Mouse (Mus musculus) heart, adult 11 months (tissue): Measurements from ENCODE around the gene Osbpl8.
A peak's percentile ranks its signal among the peaks of the same experiment; 100 is the strongest.
"Not testable (repeated sequence)": the region's sequence is repeated elsewhere in the genome, so short reads cannot be mapped to it uniquely, and the experiment has no call there.

ENCODE experiments used
- DNase-seq: peaks from one replicate; pipeline ENCODE4 v3.0.0; 2022

The Osbpl8 gene

DNA sequence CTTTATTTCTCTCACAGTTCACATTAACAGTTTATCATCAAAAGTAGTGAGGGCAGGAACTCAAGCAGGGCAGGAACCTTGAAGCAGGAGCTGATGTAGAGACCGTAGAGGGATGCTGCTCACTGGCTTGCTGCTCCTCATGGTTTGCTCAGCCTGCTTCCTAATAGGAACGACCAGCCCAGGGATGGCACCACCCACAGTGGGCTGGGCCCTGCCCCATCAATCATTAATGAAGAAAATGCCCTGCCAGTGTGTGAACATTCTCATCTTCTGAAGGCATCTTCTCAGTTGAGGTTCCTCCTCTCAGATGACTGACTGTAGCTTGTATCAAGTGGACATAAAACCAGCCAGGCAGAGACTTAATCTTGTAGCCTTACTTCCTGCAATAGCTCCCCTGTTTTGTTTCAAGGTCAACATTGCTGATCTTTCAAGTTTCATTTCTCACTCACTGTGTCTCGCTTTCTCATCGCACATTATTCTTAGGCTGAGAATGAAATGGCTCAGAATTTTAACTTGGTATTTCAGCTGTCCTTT lies 24.5 kb downstream of the Osbpl8 start:
- peak; percentile 87 for DNase-seq

DNA sequence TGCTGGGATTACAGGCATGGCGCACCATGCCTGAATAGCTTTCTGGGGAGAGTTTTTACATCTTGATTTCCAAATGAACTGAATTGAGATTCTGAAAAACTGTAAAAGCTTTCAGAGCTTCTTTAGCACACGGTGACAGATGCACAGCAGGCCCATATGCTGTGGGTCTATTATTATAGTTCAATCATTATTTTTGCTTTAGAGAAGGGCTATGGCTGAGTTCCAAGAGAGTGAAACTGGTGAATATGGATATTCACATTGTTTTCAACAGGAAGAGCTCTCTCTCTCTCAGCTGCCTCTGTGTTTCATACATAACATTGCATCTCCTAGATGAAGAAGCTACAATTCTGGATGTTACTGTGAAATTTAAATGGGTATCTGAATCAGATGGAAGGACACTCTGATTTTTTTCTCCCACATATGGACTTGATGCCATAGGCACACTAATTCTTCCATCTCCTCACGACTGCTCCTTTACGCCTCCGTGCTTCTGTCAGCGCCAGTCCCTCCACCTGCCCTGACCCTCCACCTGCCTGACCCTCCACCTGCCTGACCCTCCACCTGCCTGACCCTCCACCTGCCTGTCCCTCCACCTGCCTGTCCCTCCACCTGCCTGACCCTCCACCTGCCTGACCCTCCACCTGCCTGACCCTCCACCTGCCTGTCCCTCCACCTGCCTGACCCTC lies 25.7 kb downstream of the Osbpl8 start:
- DNase-seq, result peak; percentile 73

DNA sequence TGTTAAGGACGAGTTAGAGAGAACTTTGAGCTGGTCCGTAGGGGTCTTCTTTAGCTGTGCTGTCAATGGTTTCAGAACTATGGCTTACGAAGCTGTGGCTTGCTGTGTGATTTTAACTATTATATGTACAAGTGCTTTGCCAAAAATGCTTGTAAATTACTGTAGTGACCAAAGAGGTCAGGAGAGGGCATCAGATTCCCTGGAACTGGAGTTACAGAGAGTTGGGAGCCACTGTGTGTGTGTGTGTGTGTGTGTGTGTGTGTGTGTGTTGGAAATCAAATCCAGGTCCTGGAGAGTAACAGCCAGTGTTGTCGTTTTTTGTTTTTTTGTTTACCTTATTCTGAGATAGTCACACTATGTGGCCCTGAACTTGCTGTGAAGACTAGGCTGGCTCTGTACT lies 29.0 kb downstream of the Osbpl8 start:
- DNase-seq, result no peak

DNA sequence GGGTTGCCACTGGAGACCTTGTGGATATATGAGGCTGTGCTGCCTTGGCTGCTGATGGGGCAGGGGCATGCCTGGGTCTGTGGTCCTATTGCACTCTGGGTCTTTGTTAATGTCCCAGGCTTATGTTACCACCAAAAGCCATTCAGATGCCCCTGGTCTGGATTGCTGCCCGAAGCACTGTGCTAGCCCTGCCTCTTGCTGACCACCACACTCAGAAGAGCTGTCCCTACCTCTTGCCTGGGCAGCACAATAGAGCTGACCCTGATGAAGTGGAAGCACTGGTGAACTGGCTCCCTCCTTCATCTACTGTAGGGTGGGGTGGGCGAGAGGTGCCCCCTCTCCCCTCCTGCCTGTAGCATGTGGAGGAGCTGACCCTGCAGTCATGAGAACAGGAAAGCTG lies 31.6 kb downstream of the Osbpl8 start:
- DNase-seq, result peak; percentile 79

DNA sequence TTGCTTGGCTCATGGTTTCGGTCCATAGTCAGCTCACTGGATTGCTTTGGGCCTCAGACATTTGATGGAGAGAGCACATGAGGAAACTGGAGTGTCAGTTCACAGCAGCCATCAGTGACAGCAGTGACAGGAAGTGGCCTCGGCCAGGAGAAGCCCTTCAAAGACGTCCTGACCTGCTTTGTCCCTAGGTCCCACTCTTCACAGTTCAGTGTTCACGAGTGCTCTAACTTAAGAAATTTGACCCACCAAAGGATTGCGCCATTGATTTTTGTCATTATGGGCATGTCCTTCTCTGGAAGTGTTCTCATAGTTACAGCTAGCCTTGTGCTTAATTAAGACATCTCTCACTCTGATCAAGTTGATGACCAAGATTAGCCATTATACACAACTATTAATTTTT lies 34.2 kb downstream of the Osbpl8 start:
- peak; percentile 27 for DNase-seq

DNA sequence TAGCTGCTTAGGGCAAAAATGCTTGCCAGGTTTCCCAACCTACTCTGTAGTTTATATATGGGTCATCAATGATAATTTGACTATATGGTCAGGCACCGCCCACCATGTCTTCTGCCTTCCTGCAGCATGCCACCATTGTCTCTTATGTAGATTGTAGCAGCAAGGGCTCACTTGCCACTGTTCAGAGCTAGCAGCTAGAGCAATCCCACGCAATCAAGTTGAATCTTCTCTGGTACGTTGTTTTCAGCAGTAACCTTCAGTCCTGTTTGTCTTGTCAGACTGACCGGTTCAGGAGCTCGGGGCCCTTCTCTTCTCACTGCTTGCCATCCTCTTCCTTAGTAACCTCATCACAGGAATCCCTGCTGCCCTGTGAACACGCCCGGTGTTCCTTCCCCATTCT lies 36.6 kb downstream of the Osbpl8 start:
- DNase-seq, result peak; percentile 73

DNA sequence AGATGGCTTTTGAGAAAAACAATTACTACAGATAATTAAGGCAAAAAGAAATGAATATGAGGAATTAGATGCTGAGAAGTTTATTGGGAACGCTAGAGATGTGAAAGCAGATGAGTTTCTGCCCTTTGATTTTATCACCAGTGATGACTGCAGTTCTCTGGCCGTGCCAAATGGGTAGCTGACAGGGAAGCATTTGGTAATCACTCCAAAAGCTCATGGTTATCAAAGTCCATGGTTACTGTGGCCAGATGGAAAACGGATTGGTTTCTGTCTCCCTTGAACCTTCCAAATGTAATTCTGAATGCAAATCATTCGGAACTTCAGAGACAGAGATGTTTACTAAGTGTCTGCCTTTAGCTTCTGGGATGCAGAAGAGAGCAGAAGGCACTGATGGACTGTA lies 37.1 kb downstream of the Osbpl8 start:
- peak; percentile 21 for DNase-seq

DNA sequence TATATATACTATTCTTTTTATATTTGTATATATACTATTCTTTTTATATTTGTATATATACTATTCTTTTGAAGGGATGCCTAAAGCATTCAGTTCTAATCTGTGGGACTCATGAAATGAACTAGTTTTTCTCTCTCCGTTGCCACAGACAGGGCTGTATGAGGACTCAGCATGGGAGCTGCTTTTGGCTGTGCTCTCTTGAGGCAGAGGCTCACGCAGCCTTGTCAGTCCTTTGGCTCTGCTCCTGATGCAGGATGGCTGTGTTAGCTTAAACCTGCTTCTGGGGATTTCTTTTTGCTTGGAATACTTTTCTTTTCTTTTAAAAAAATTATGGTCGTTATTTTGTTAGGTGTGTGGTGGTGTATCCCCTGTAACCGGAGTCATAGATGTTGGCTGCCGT lies 39.5 kb downstream of the Osbpl8 start:
- peak; percentile 70 for DNase-seq

DNA sequence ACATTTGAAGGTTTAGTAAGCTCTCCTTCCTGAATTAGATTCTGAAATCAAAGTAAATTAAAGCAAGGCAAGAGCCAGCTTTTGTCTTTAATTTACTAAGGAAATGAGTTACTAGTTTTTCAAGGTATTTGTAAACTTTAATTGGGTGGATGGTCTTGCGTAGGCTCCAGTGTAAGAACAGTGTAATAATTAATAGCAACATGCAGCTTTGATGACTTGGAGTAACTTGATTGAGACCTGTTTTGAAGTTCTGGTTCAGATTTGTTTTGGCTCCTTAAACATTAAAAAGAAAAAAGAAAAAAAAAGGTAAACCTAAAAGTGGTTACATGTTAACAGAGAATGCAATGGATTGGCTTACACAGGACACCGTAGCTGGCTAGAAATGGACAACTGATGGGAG lies 40.9 kb downstream of the Osbpl8 start:
- DNase-seq, result no peak

DNA sequence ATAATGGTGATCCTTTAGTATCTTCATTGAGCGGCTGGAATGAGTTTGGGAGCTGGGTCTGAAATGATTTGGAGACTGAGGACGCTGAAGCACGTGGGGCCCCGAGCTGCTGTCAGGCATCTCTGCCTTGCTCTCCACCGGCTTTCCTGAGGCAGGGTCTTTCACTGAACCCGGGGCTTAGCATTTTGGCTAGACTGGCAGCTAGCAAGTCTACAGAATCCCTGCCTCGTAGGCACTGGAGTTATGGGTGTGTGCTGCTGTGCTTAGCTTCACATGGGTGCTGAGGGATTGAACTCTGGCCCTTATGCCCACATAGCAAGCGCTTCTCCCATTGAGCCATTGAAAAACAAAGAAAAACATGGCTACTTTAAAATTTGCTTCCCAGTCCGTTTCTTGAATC lies 42.8 kb downstream of the Osbpl8 start:
- DNase-seq, result peak; percentile 68

DNA sequence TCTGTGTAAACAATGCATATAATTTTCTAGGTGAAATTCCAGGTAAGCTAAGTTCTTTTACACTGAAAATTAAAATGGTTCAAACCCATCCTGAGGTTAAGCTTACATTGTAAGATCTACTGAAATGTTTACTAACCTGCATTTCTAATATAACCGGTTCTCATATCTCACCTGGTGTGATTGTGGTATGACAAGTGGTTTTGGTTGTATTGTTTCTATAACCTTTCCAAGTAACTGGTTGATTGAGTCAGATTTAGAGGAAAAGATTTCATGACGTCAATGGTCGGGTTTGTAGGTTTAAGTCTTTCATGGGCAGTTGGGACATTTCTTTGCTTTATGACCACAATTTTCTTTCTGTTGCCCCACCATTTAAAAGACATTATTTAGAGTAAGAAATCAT lies 49.5 kb downstream of the Osbpl8 start:
- DNase-seq, result no peak

DNA sequence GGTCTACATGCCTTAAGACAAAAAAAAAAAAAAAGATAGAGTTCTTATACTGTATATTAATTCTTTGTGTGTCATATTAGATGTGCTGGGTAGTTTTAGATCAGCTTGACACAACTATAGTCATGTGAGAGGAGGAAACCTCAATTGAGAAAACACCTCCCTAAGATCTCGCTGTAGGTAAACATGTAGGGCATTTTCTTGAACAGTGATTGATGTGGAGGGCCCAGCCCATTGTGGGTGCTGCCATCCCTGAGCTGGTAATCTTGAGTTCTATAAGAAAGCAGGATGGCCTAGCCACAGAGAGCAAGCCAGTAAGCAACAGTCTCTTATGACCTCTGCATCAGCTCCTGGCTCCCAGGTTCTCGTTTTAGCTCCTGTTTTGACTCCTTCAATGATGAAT lies 50.1 kb downstream of the Osbpl8 start:
- peak; percentile 46 for DNase-seq

DNA sequence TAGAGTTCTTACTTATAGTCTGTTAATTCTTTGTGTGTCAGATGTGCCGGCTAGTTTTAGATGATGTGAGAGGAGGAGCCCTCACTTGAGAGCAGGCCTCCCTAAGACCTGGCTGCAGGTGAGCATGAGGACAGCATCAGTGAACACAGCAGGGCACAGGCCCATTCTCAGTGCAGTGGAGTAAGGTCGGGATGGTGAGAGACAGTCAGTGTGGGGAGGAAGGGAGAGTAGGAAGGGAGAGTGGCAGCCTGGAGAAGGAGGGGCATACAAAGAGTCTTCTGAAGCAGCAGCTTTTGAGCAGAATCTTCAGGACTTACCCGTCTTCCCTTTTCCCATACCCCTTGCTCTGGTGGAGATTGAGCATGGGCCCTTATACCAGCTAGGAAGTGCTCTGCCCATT lies 51.0 kb downstream of the Osbpl8 start:
- peak; percentile 76 for DNase-seq

DNA sequence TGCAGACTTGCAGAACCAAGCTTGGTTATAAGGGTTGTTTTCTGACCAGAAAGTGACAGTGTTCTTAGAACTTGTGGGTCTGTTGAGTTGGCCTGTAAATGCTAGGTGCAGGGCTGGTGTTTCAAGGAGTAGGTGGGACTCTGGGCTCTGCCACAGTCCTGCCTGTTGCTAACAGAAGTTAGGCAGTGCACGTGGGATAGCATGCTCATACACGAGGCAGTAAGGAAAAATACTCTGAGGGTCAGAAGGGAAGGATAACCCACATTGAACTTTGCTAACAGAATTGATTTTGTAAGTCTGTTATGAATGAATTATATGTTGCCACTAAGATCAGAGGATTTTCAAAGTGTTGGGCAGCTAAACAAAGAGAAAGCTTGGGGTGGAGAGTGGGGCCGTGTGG lies 51.6 kb downstream of the Osbpl8 start:
- DNase-seq, result peak; percentile 51

DNA sequence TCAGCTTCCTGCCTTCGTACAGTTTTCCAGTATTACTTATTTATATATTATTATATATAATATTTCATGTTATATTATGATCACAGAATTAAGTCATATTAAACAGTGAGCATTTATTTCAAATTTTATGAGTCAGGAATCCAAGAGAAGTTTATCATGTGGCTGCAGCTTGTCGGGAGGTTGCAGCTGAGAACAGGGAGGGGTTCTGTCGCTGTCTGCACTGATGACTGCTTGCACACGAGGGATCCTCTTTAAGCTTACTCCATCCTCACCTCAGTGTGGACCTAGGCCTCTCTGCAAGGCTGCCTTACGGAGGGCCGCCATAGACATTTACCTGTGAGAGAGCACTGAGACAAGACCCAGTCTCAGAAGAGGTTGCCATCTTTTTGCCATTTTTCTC lies 58.0 kb downstream of the Osbpl8 start:
- peak; percentile 50 for DNase-seq

DNA sequence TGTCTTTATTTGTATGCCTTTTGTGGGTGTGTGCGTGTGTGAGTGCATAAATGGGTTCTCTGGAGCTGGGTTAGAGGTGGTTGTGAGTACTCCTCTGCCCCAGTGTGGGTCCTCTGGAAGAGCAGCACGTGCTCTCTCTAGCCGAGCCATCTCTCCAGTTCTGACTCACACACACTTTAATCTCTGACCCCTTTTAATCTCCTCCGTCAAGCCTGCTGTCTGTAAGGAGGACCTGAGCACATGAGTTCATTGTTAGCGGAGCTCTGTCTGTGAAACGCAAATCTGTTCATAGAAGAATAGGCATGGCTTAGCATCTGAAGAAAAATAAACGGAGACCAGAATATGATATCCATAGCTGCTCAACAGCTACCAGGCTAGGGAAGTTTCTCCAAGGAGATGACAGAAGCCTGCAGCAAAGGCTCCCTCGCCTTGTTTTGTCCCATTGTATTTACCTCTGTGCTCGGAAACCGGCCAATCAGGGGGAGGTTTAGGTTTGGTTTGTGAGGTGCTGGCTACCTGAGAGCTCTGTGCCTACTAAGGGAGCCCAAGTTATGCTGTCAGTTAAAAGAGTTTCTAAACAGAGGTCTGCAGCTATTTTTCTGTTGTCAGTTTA lies 58.8 kb downstream of the Osbpl8 start:
- peak; percentile 70 for DNase-seq

DNA sequence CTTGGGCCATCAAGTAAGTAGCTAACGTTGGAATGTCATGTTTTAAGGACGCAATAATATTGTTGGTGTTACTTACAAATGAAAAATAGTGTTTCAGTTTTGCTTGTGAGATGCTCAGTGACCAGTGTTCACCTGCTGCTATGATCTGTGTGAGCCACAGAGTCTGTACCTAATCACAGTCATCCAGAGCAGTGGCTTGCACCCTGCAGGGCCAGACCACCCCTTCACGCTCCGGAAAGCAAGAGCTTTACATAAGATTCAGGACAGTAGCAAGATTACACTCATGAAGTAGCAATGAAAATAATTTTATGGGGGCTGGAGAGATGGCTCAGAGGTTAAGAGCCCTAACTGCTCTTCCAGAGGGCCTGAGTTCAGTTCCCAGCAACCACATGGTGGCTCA lies 60.1 kb downstream of the Osbpl8 start:
- peak; percentile 77 for DNase-seq

DNA sequence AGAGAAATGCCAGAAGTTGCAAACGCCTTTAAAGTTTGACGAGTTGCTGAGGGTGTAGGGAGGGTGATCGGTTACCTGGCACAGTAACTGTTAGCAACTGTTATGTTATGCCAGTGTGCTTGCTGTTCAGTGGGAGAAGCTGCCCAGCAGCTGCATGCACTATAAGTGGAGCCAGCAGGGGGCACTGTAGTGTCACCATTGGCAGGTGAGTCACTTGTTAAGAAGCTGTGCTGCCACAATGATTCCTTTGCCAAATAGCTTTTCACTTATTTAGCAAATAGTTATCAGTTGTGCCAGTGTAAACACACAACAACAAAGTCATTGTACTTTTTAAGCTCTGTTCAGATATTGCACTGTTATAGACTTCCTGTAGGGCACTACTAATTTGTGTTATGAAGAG lies 62.0 kb downstream of the Osbpl8 start:
- peak; percentile 94 for DNase-seq

DNA sequence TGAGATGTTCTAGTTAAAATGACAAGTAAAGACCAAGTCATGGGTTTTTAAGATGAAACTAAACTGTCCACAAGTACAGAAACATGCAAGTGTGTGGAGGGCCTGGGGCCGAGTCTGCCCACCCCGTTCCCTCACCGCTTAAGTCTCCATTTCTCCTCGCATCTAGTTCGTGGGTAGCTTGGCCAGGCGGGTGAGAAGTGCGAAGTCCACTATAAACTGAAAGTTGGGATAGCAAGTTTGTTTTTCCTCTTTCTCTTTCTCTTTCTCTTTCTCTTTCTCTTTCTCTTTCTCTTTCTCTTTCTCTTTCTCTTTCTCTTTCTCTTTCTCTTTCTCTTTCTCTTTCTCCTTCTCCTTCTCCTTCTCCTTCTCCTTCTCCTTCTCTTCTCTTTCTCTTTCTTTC lies 67.7 kb downstream of the Osbpl8 start:
- DNase-seq, result not testable (repeated sequence)

DNA sequence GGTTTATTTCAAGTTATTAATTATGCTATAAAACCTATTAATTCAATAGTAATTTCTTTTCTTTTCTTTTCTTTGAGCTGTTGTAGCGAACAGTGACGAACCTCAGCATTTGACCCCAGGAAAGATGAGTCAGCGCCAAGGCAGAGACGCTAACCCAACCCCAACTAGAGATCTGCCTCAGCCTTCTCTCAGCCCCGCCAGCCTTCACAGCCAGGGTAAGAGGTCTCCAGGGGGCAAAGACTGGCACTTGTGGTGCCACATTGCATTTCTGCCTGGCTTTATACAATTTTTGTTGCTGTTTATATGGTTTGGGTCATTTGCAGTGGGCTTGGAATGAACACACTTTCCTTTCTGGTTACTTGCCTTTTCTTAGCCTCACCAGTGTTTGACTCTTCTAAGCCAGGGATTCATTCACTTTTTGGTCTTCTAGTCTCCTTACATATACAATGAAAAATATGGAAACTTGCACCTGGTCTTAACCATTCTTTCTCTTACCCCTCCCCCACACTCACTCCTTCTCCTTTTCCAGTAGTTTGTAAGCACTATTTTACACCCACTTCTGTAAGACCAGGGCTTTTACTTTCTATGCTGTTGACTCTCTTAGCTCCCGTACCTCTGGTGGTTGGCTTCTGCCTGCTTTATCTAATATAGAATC lies 69.1 kb downstream of the Osbpl8 start:
- DNase-seq, result peak; percentile 80

DNA sequence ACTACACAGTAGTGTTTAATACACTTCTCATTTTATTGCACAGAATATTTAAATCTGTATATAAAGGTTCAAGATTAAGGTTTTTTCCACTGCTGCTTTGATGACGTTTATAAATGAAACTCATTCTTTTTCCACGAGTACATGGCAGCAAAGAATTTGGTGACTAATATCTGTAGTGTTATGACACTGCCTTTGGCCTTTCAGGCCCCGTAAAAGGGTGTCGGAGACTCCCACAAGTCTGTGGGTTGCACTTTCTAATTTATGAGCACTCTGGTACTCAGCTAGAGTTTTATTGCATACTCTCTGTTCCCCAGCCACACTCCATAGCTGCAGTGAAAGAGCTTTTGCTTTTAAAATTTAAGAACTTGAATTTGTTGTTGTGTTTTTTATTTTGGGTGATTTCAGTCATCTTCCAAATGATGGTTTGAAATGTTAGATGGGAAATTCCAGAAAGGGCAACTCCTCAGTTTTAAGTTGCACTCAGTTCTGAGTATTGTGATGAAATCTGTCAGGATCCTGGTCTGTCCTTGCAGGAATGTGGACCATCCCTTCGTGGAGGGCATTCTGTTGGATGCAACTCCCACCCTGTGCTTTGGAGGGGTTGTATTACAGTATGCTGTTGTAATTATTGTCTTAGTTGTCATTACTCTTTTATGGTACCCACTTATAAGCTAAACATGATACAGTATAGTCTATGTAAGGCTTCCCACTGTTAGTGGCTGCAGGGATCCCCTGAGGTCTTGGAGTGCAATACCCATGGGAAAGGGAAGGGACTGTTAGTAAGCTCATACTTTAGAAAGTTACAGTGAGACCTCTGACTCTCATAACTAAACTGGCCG lies 70.1 kb downstream of the Osbpl8 start:
- peak; percentile 72 for DNase-seq

DNA sequence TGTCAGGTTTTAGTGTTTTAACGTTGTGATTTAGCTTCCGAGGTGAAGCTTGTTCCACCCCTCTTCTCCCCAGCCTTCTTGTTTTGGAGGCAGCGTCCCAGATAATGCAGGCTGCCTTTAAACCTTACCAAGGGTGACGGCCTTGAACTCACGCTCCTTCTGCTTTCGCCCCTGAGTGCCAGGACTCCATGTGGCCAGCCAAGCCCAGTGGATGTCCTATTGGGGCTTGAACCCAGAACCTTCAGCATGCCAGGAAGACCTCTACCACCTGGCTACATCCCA lies 70.7 kb downstream of the Osbpl8 start:
- peak; percentile 67 for DNase-seq

DNA sequence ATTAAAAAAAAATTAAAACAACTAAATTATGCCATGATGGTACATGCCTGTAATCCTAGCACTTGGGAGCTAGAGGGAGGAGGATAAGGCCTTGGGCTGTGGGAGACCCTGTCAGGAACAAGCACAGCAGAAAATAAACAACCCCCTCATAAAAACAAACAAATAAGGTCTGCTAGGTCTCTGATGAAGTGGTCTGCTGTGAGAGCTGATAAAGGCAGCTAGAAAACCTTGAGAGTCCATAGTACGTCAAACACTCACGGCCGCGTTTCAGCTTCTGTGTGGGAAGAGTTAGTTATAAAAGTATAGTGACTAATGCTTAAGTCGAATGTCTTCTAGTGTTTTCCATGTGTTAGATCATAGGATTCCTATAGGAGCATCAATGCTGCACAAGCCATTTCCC lies 72.9 kb downstream of the Osbpl8 start:
- peak; percentile 59 for DNase-seq

DNA sequence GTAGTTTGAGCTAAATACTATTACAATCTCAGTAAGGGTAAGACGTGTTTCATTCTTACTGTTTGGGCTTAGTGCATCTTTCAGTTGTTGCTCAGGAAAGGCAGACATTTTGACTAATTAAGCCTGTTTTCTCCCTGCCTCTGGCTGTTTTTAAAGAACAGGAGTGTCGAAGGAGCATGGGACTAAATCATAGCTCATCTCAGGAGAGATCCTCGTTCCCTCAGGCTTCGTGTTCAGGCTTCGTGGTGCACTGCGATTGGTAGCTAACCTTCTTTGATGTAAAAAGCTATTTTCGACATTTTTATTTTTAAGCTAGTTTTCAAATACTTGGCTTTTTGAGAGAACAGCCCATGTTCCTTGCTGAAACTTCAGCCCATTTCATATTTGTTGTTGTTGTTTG lies 78.1 kb downstream of the Osbpl8 start:
- no peak for DNase-seq
